Mouse (Mus musculus) gastrocnemius, postnatal 4 days (tissue): ENCODE results near the gene Ccl26. TPM values are rescaled to one million over a fixed set of nuclear protein-coding genes. Genes with fewer than 3 reads are reported as not detected.
"Not testable (repeated sequence)": the region's sequence is repeated elsewhere in the genome, so short reads cannot be mapped to it uniquely, and the experiment has no call there.

Experiments used
- DNase-seq, 2 experiments: peaks; one replicate each; pipeline ENCODE4 v3.0.0; 2021 to 2022; ENCODE audit warnings: low spot score in 2 of 2, mixed read lengths in 2 of 2
- long read RNA-seq, 2 experiments: library from polyadenylated mRNA; stranded (forward); transcript quantifications; one replicate each; pipeline ENCODE4 v2.0.0; 2021
- total RNA-seq, 2 experiments: library from RNA; stranded (reverse); gene quantifications; 2 replicates each; pipeline ENCODE4 v1.2.3; 2021

Gene Ccl26
- total RNA-seq, result not detected
- long read RNA-seq, experiment 1, result 0 reads
- long read RNA-seq, experiment 2, result 0 reads

GRCm38 (mm10) chr5:135563469-135563868 is at the start of gene Ccl26:
Ccl26 (minus strand) TSS chr5:135563569.
- no peak for DNase-seq

GRCm38 (mm10) chr5:135609794-135610193 is 46.4 kb upstream of the Ccl26 start:
- DNase-seq, result no peak

- DNase-seq, result no peak
These were observed 44.2 kb upstream of the Ccl26 start for GRCm38 (mm10) chr5:135607581-135607980.

- not testable (repeated sequence) for DNase-seq
These were observed 43.3 kb upstream of the Ccl26 start for GRCm38 (mm10) chr5:135606717-135607116.

GRCm38 (mm10) chr5:135604643-135605042 is 41.3 kb upstream of the Ccl26 start:
- DNase-seq, result not testable (repeated sequence)

- no peak for DNase-seq
These were observed 26.8 kb upstream of the Ccl26 start for GRCm38 (mm10) chr5:135589996-135590784.

- DNase-seq, result no peak
These were observed 24.4 kb upstream of the Ccl26 start for GRCm38 (mm10) chr5:135587764-135588163.

- DNase-seq, result no peak
These were observed 22.3 kb upstream of the Ccl26 start for GRCm38 (mm10) chr5:135585691-135586090.

- DNase-seq, result no peak
These were observed 19.0 kb upstream of the Ccl26 start for GRCm38 (mm10) chr5:135582330-135582729.

- DNase-seq, result no peak
These were observed 16.0 kb upstream of the Ccl26 start for GRCm38 (mm10) chr5:135579331-135579751.

GRCm38 (mm10) chr5:135576055-135576454 is 12.7 kb upstream of the Ccl26 start:
- DNase-seq, result no peak

GRCm38 (mm10) chr5:135573006-135573405 is 9.6 kb upstream of the Ccl26 start, which contains the start of gene Ccl24:
Ccl24 (minus strand) TSS chr5:135573049.
- no peak for DNase-seq

- no peak for DNase-seq
These were observed 5.3 kb upstream of the Ccl26 start for GRCm38 (mm10) chr5:135568698-135569097.

- DNase-seq, result no peak
These were observed 4.3 kb upstream of the Ccl26 start for GRCm38 (mm10) chr5:135567556-135568265.

- DNase-seq, result no peak
These were observed 5.7 kb downstream of the Ccl26 start for GRCm38 (mm10) chr5:135557671-135558070.

- peak; percentile 44 to 74 for DNase-seq
These were observed 6.3 kb downstream of the Ccl26 start for GRCm38 (mm10) chr5:135557051-135557450.

GRCm38 (mm10) chr5:135556259-135556658 is 7.1 kb downstream of the Ccl26 start:
- DNase-seq, result no peak

GRCm38 (mm10) chr5:135551591-135551990 is 11.8 kb downstream of the Ccl26 start:
- DNase-seq, result no peak

- no peak for DNase-seq
These were observed 12.5 kb downstream of the Ccl26 start for GRCm38 (mm10) chr5:135550910-135551309.

GRCm38 (mm10) chr5:135547990-135548389 is 15.4 kb downstream of the Ccl26 start:
- no peak for DNase-seq

- peak; percentile 87 to 93 for DNase-seq
These were observed 18.2 kb downstream of the Ccl26 start, which contains the start of gene Hip1 for GRCm38 (mm10) chr5:135544865-135545797. Hip1 (minus strand) TSS chr5:135545120.
